Mouse (Mus musculus): ENCODE data around the gene Nup153.
A peak's percentile ranks its signal among the peaks of the same experiment; 100 is the strongest.

Nup153 gene

GRCm38 (mm10) chr13:46727837-46728268 is at the start of gene Nup153:
TSS of gene Nup153 (minus strand) at chr13:46727940.
- peak; percentile 99 to 100 for DNase-seq

- no peak for DNase-seq
These were observed 49.7 kb upstream of the Nup153 start for GRCm38 (mm10) chr13:46777461-46777860.

- DNase-seq, result no peak
These were observed 49.0 kb upstream of the Nup153 start for GRCm38 (mm10) chr13:46776636-46777305.

GRCm38 (mm10) chr13:46774998-46775397 is 47.3 kb upstream of the Nup153 start:
- no peak for DNase-seq

- DNase-seq, result no peak
These were observed 44.8 kb upstream of the Nup153 start for GRCm38 (mm10) chr13:46772581-46772980.

- no peak for DNase-seq
These were observed 37.6 kb upstream of the Nup153 start for GRCm38 (mm10) chr13:46765361-46765760.

GRCm38 (mm10) chr13:46763210-46763609 is 35.5 kb upstream of the Nup153 start:
- no peak for DNase-seq

- no peak for DNase-seq
These were observed 33.2 kb upstream of the Nup153 start for GRCm38 (mm10) chr13:46760921-46761320.

GRCm38 (mm10) chr13:46759281-46759809 is 31.6 kb upstream of the Nup153 start:
- DNase-seq, result no peak

- no peak for DNase-seq
These were observed 30.9 kb upstream of the Nup153 start for GRCm38 (mm10) chr13:46758627-46759026.

- no peak for DNase-seq
These were observed 30.2 kb upstream of the Nup153 start for GRCm38 (mm10) chr13:46757946-46758345.

- DNase-seq, result no peak
These were observed 25.6 kb upstream of the Nup153 start for GRCm38 (mm10) chr13:46753294-46753693.

GRCm38 (mm10) chr13:46752566-46753229 is 25.0 kb upstream of the Nup153 start:
- DNase-seq, result no peak

GRCm38 (mm10) chr13:46748138-46748873 is 20.6 kb upstream of the Nup153 start:
- no peak for DNase-seq

- DNase-seq, result no peak
These were observed 16.1 kb upstream of the Nup153 start for GRCm38 (mm10) chr13:46743821-46744220.

- no peak for DNase-seq
These were observed 14.6 kb upstream of the Nup153 start for GRCm38 (mm10) chr13:46742367-46742766.

GRCm38 (mm10) chr13:46739426-46739825 is 11.7 kb upstream of the Nup153 start:
- DNase-seq, result no peak

GRCm38 (mm10) chr13:46737482-46737881 is 9.7 kb upstream of the Nup153 start:
- no peak for DNase-seq

GRCm38 (mm10) chr13:46736479-46736865 is 8.7 kb upstream of the Nup153 start:
- peak; percentile 61 to 63 for DNase-seq

GRCm38 (mm10) chr13:46735808-46736478 is 8.2 kb upstream of the Nup153 start:
- peak; percentile 76 to 82 for DNase-seq

- DNase-seq, result no peak
These were observed 7.6 kb upstream of the Nup153 start for GRCm38 (mm10) chr13:46735219-46735807.

- no peak for DNase-seq
These were observed 2.3 kb upstream of the Nup153 start for GRCm38 (mm10) chr13:46729998-46730397.

Data from thymus, postnatal 36 days (tissue).